Mouse (Mus musculus) layer of hippocampus, adult 9-11 months (tissue): ENCODE data around the gene Gm48552.

Source experiments
- DNase-seq: peaks from one replicate; pipeline ENCODE4 v3.0.0; 2022

The Gm48552 gene

DNA sequence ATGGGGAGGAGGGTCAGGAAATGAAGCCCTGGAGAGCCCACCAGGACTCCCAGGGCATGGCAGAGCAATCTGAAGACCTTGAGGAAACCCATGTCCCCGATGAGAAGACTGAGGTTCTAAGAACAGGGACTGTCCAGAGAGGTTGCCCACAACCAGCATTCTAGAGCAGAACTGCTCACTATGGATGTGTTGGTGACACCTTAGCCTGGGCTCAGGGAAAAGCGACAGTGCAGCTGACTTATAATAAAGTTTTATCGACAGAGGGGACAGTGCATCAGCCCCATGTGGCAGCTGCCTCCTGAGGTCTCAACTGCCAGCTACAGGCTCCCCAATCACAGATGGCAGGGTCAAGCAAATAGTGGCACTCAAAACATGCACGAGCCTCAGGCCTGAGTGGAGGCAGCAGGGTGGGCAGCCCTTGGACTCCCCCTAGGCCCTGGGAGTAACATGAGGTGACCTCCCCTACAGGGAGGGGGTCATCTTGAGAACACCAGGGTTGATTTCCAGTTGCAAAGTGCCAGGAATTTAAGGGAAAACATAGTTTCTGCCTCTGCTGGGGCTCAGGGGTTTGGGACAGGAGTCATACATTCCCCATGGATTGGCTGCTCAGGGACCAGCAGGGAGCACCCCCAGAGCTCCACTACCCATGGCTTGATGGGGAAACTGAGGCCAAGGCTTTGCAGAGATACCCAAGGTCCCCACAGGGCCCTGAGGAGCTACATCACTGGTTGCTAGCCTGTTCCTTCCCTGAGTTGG lies 32.4 kb downstream of the Gm48552 start:
- peak; percentile 4 for DNase-seq

- DNase-seq = no peak
These were observed 32.9 kb downstream of the Gm48552 start for GRCm38 (mm10) chr10:81421797-81422100.

- DNase-seq = peak; percentile 4
These were observed 33.4 kb downstream of the Gm48552 start for GRCm38 (mm10) chr10:81422191-81422590.

- DNase-seq = no peak
These were observed 33.9 kb downstream of the Gm48552 start for GRCm38 (mm10) chr10:81422661-81423217.

- peak; percentile 4 for DNase-seq
These were observed 34.9 kb downstream of the Gm48552 start for GRCm38 (mm10) chr10:81423476-81424245.

DNA sequence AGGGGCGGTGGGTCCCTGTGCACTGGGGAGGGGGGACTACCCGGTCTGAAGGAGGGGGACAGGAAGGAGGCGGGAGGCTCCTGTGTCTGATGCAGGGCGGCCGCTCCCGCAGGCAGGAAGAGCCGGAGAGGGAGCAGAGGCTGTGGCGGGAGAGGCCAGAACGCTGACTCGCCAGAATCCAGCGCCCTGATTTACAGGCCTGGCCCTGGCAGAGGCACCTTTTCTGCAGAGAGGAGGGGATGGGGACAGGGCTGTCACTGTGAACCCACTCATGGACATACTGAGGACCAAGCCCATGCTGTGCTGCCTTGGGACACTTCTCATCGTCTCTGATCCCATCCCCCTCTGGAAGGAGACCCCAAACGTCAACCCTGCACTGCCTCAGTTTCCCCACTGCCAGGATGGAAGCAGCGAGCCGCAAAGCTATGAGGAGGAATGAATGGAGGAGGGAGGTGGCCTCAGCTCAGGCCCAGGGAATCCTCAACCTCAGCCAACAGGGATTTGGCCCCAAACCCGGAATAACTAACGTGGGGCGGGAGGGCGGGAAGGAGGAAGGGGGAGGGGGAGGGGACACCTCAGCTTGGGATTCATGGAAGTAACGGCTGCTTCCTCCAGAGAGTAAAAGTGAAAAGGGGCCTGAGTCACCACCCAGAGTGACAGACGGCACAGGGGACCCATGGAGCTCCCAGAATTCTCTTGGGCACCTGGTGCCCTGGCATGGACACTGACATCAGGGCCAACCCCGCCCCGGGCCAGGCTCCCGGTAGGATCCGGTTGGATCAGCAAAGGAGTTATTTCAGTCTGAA lies 35.6 kb downstream of the Gm48552 start:
- DNase-seq = peak; percentile 20

GRCm38 (mm10) chr10:81425236-81425850 lies 36.5 kb downstream of the Gm48552 start:
- DNase-seq = peak; percentile 34

GRCm38 (mm10) chr10:81426081-81426671 lies 37.4 kb downstream of the Gm48552 start:
- DNase-seq = peak; percentile 18

DNA sequence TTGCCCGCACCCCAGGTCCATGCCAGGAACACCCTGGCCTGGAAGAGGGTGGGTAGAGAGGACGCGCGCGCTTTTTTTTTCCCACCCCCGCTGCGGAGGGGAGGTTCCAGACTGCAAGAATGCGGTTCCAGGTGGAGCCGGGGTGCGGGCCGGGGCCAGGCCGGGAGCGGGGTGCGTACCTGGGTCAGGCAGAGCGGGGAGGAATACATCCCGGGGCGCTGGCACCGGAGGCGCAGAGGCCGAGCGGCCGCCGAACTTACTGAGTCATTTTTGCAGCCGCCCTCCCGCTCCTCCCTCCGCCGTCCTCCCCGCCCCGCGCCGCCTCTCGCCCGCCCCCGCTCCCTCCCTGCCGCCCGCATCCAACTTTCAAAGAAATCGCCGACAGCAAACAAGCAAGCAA lies 38.1 kb downstream of the Gm48552 start:
- peak; percentile 14 for DNase-seq

- DNase-seq = peak; percentile 14
These were observed 38.5 kb downstream of the Gm48552 start for GRCm38 (mm10) chr10:81427327-81427726.

DNA sequence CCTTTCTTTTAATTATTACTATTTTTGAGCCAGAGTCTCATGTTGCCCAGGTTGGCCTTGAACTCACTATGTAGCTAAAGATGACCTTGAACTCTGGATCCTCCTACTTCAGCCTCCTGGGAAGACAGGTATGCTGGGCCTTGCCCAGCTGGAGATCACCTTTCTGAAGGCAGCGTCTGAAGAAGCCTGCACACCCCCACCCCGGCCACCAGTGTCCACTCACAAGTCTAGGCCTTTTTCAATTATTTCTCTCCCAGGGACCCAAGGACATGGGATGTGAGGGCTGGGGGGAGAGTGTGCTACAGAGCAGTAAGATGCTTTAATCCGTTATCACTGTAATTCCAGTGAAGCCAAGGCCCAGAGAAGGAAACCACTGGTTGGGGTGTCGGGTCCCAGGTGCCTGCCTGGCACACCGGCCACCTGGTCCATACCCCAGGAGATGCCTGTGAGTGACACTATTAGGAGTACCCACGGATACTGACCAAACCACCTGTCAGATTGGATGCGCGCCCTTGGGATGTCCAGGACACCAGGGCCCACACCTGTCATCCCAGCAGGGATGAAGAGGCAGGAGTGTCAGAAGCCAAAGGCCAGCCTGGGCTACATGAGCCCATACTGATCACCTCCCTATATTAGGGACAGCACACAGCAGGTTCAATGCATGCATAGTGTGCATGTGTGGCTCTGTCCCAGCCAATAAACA lies 39.1 kb downstream of the Gm48552 start:
- peak; percentile 26 for DNase-seq

GRCm38 (mm10) chr10:81428507-81428870 lies 39.7 kb downstream of the Gm48552 start:
- DNase-seq = peak; percentile 8

- DNase-seq = peak; percentile 14
These were observed 40.3 kb downstream of the Gm48552 start for GRCm38 (mm10) chr10:81429092-81429491.

GRCm38 (mm10) chr10:81429605-81430061 lies 40.8 kb downstream of the Gm48552 start:
- peak; percentile 88 for DNase-seq

GRCm38 (mm10) chr10:81430141-81430830 lies 41.5 kb downstream of the Gm48552 start:
- peak; percentile 76 for DNase-seq

- DNase-seq = peak; percentile 79
These were observed 42.2 kb downstream of the Gm48552 start for GRCm38 (mm10) chr10:81430831-81431525.

DNA sequence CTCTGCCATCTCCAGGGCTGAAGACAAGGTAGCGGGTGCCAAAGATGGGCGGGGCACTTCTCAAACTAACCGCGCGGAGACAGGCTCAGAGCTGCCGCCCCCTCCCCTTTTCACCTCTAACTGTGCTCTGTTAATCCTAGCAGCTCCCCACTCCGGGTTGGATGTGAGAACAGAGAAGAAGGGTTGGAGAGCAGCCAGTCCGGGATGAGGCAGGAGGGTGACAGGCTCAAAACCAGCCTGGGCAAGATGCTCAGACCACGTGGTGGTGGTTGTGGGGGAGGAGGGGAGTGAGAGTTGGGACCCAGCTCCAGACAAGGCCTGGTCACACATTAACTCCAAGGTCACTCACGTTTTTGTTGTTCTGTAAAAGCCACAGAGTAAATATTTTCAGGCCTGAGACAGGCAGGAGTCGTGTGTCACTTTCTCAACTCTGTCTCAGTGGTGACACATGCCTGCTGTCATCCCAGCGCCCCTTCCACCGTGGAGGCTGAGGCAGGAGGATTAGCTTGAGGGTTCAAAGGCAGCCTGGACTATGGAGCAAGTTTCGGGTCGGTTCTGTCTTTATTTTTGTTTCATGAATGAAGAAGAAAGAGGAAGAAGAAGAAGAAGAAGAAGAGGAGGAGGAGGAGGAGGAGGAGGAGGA lies 42.8 kb downstream of the Gm48552 start:
- DNase-seq = peak; percentile 80

- DNase-seq = no peak
These were observed 43.5 kb downstream of the Gm48552 start for GRCm38 (mm10) chr10:81432169-81432867.

DNA sequence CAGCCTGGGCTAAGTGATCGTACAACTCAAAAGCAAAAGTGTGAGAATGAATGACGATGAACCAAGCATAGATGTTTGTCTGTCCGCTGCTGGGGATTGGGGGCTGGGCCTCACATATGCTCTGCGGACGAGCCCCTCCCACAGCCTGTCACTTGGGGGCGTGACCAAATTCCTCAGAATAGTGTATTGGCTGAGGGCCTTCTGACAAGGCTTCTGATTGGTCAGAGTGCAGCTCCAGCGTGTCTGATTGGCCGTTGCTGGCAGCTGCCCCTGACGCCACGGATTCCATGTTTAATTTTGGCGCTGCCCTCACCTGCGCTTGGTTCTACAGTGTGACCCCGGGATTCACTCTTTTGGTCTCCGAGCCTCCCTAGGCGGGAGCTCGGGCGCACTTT lies 44.1 kb downstream of the Gm48552 start:
- DNase-seq = peak; percentile 97
